In genomic region chr17:57788161-57788799, GRCm38 (mm10) we compare ENCODE assay signal across 25 mouse cellular contexts. TPM values are rescaled to one million over a fixed set of nuclear protein-coding genes. Genes with fewer than 3 reads are reported as not detected.
"Had no signal": no experiment of that assay in that cellular context is flagged by ENCODE, and none has a peak within 500 bp of the region (broad histone marks: within the 10 kb centered on the region; RNA-seq: fewer than 3 reads in every experiment).

No protein-coding gene starts in this region.

- H3K4me2 ChIP-seq: lung, embryonic 15.5 days; midbrain, embryonic 11.5 days; midbrain, embryonic 13.5 days; midbrain, embryonic 15.5 days; neural tube, embryonic 12.5 days; stomach, embryonic 15.5 days had no signal

- H3K27me3 ChIP-seq: lung, embryonic 15.5 days; megakaryocyte, embryonic 14.5 days; midbrain, embryonic 13.5 days; midbrain, embryonic 15.5 days; neural tube, embryonic 12.5 days; stomach, embryonic 15.5 days had no signal

- H3K27ac ChIP-seq: lung, embryonic 15.5 days; macrophage; midbrain, embryonic 13.5 days; midbrain, embryonic 15.5 days; neural tube, embryonic 12.5 days; stomach, embryonic 15.5 days; stomach, postnatal 0 days had no signal

- H3K9me3 ChIP-seq: lung, embryonic 15.5 days; midbrain, embryonic 13.5 days; stomach, embryonic 15.5 days had no signal

- H3K36me3 ChIP-seq: lung, embryonic 15.5 days; midbrain, embryonic 13.5 days; midbrain, embryonic 15.5 days; neural tube, embryonic 12.5 days; stomach, embryonic 15.5 days had no signal

- H3K4me3 ChIP-seq: lung, embryonic 15.5 days; megakaryocyte, embryonic 14.5 days; midbrain, embryonic 13.5 days; midbrain, embryonic 15.5 days; neural tube, embryonic 12.5 days; stomach, embryonic 15.5 days had no signal

- DNase-seq: lung, adult 2 months; lung, postnatal 14 days; lung, postnatal 36 days; right cerebral cortex, postnatal 14 days; thymus, adult 2 months; thymus, postnatal 25 days; thymus, postnatal 4 days had no signal

- H3K4me1 ChIP-seq: lung, embryonic 15.5 days; megakaryocyte, embryonic 14.5 days; midbrain, embryonic 13.5 days; midbrain, embryonic 15.5 days; neural tube, embryonic 12.5 days; stomach, embryonic 15.5 days had no signal

- ATAC-seq: lung, postnatal 0 days; midbrain, embryonic 13.5 days; midbrain, embryonic 15.5 days had no signal

- H3K9ac ChIP-seq: lung, embryonic 15.5 days; midbrain, embryonic 13.5 days; midbrain, embryonic 15.5 days; neural tube, embryonic 12.5 days; stomach, embryonic 15.5 days had no signal

RNA-seq across cellular contexts. Expression of gene Cntnap5c, which starts 18.9 kb away (rescaled TPM):
- total RNA-seq: megakaryocyte progenitor cell, adult 5-6 weeks; monocyte, adult 5-6 weeks; neutrophil, adult 5-6 weeks had no signal
- polyA plus RNA-seq: lung, adult 2 months; lung, embryonic 15.5 days; lung, postnatal 0 days; macrophage; spleen, adult 2 months; stomach, embryonic 15.5 days; stomach, postnatal 0 days had no signal

RNA-seq across cellular contexts. Expression of gene Gm21834, which starts 46.3 kb away (rescaled TPM):
- total RNA-seq: megakaryocyte progenitor cell, adult 5-6 weeks; midbrain, postnatal 0 days; monocyte, adult 5-6 weeks; neutrophil, adult 5-6 weeks had no signal
- polyA plus RNA-seq: lung, adult 2 months; lung, embryonic 15.5 days; lung, postnatal 0 days; macrophage; midbrain, embryonic 11.5 days; midbrain, embryonic 13.5 days; midbrain, embryonic 15.5 days; midbrain, postnatal 0 days; neural tube, embryonic 12.5 days; neural tube, embryonic 14.5 days; spleen, adult 2 months; stomach, embryonic 15.5 days; stomach, postnatal 0 days; testis, adult 2 months; thymus, adult 2 months; urinary bladder, adult 2 months had no signal
